Mouse (Mus musculus): ENCODE data around the gene Umodl1. TPM values are rescaled to one million over a fixed set of nuclear protein-coding genes. Genes with fewer than 3 reads are reported as not detected.
A peak's percentile ranks its signal among the peaks of the same experiment; 100 is the strongest.

Gene Umodl1
- polyA plus RNA-seq, 1 experiment: not detected

DNA sequence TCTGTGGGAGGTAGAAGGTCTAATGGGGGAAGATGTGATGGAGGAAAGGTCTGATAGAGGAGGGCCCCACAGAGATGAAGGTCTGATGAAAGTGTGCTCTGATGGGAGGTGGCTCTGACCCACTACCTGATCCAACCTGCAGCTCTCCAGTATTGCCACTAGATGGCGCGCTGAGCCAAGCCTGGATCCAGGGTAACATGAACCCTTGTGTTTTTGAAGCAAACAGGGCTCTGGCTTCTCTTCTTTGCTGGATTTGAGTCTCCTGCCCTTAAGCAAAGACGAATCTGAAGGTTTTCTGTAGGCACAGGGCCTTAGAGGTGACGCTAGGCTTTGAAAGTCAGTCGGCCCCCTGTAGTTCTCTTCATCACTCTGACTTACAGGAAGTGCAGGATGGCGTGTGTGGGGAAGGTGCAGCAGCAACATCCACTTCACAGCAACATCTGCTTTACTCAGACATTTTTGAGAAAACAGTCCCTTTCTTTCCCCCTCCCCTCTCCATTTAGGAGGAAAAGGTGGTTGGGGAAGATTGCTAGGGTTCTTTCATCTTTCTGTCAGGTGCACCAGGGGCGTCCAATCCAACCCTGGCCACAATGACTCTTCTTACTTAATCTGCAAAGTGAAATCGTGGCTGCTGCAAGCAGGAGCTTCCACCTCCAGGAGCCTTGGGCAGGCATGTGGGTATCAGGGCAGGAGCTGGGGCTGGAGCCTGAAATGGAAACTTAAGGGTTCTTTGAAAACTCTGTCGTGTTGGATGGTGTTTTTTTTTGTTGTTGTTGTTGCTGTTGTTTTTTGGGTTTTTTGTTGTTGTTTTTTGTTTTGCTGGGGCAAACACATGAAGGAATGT, 57.3 kb downstream of the Umodl1 start:
- Histone ChIP-seq H3ac (ENCODE audit: control insufficient read depth, insufficient read length, low read depth) (no peak overlapping the region), H3K4me3 (ENCODE audit: insufficient read depth, poor library complexity, severe bottlenecking) (no peak overlapping the region), H3K36me3 (ENCODE audit: control insufficient read depth, insufficient read depth) (no peaks in the 10 kb centered on the region), H3K79me2 (ENCODE audit: control insufficient read depth, insufficient read depth) (no peaks in the 10 kb centered on the region), H3K79me3 (ENCODE audit: low read depth) (no peaks in the 10 kb centered on the region), H3K27me3 (ENCODE audit: control insufficient read depth, insufficient read depth, insufficient read length) (no peaks in the 10 kb centered on the region)
- TF ChIP-seq MAX (IDR thresholded peaks at IDR 0.05) (no peak), CTCF (IDR thresholded peaks at IDR 0.05; ENCODE audit: control insufficient read depth, insufficient read depth, insufficient read length) (peak; percentile 77)

DNA sequence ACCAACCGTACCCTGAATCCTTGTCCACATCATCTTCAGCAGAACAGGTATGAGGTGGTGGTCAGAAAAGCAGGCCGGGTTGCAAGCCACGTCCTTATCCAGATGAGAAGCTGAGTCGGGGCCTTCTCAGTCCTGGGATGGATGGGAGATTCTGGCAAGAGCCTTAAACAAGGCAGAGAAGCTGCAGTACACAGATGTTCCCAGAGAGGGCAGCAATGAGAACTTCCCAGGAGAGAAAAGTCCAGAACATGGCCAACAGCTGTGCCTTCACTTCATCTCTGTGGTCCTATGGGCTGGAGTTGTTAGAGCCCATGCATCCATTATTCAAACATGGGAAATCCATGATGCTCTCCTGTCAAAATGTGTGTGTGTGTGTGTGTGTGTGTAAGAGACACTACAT, 63.8 kb downstream of the Umodl1 start:
- no peak overlapping the region for H3ac ChIP-seq (ENCODE audit: control insufficient read depth, insufficient read length, low read depth)
- no peaks in the 10 kb centered on the region for H3K27me3 ChIP-seq (ENCODE audit: control insufficient read depth, insufficient read depth, insufficient read length)
- TF ChIP-seq CEBPB (IDR thresholded peaks at IDR 0.05; ENCODE audit: low read depth) (no peak), MYOG (IDR thresholded peaks at IDR 0.05; ENCODE audit: control insufficient read depth, extremely low read depth, insufficient read length) (no peak), CTCF (IDR thresholded peaks at IDR 0.05; ENCODE audit: control insufficient read depth, insufficient read depth, insufficient read length) (no peak), MAX (IDR thresholded peaks at IDR 0.05) (no peak), MYOD1 (IDR thresholded peaks at IDR 0.05; ENCODE audit: control insufficient read depth, insufficient read length, low read depth) (no peak), USF1 (IDR thresholded peaks at IDR 0.05; ENCODE audit: low read depth) (no peak), FOSL1 (IDR thresholded peaks at IDR 0.05; ENCODE audit: insufficient read depth, low read length, poor library complexity, severe bottlenecking) (no peak)
- H3K4me3 ChIP-seq (ENCODE audit: insufficient read depth, poor library complexity, severe bottlenecking): no peak overlapping the region
- no peaks in the 10 kb centered on the region for H3K79me2 ChIP-seq (ENCODE audit: control insufficient read depth, insufficient read depth)
- H3K36me3 ChIP-seq (ENCODE audit: control insufficient read depth, insufficient read depth): no peaks in the 10 kb centered on the region
- H3K79me3 ChIP-seq (ENCODE audit: low read depth): no peaks in the 10 kb centered on the region

DNA sequence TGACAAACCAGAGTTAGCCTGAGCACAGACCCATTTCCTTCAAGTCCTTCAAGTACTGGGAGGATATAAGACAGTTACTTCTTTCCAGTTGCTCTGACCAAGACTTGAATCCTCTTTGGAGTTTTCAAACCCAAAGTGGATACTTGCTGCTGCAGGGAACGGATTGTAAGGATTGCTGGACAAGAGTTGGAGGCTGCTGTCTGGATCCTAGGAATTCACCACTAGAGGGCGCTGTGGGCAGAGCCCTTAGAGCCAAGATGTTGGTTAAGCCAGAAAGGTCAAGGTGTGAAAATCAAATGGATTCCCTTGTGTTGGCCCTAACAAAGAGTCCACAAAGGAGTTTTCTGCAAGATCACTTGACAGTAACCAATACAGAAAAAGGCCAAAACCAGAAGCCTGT, 65.1 kb downstream of the Umodl1 start:
- H3K79me3 ChIP-seq (ENCODE audit: low read depth): no peaks in the 10 kb centered on the region
- H3K36me3 ChIP-seq (ENCODE audit: control insufficient read depth, insufficient read depth): no peaks in the 10 kb centered on the region
- no peak for TF ChIP-seq USF1 (IDR thresholded peaks at IDR 0.05; ENCODE audit: low read depth)
- TF ChIP-seq FOSL1 (IDR thresholded peaks at IDR 0.05; ENCODE audit: insufficient read depth, low read length, poor library complexity, severe bottlenecking): no peak
- TF ChIP-seq MYOG (IDR thresholded peaks at IDR 0.05; ENCODE audit: control insufficient read depth, extremely low read depth, insufficient read length): no peak
- H3ac ChIP-seq (ENCODE audit: control insufficient read depth, insufficient read length, low read depth): no peak overlapping the region
- H3K27me3 ChIP-seq (ENCODE audit: control insufficient read depth, insufficient read depth, insufficient read length): no peaks in the 10 kb centered on the region
- no peak overlapping the region for H3K4me3 ChIP-seq (ENCODE audit: insufficient read depth, poor library complexity, severe bottlenecking)
- H3K79me2 ChIP-seq (ENCODE audit: control insufficient read depth, insufficient read depth): no peaks in the 10 kb centered on the region

DNA sequence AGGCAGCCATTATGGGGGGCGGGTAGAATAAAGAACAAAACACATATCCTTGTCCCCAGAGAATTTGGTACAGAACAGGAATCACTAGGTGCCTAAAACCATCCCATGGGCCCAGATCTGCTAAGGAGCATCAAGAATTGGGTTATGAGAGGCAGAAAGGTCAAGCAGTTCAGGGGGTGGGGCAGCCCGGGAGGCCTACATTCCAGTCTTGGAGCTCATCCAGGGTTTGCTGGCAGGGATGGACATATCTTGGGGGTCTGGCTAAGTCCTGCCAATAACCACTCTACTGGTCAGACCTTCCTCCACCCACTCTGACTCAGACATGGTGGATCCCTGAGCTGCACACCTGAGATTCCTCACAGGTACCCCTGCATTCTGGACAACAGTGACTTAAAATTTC, 65.6 kb downstream of the Umodl1 start:
- H3K79me2 ChIP-seq (ENCODE audit: control insufficient read depth, insufficient read depth): no peaks in the 10 kb centered on the region
- no peaks in the 10 kb centered on the region for H3K36me3 ChIP-seq (ENCODE audit: control insufficient read depth, insufficient read depth)
- no peak for TF ChIP-seq MYOG (IDR thresholded peaks at IDR 0.05; ENCODE audit: control insufficient read depth, extremely low read depth, insufficient read length)
- TF ChIP-seq CEBPB (IDR thresholded peaks at IDR 0.05; ENCODE audit: low read depth): no peak
- TF ChIP-seq USF1 (IDR thresholded peaks at IDR 0.05; ENCODE audit: low read depth): no peak
- no peak for TF ChIP-seq MYOD1 (IDR thresholded peaks at IDR 0.05; ENCODE audit: control insufficient read depth, insufficient read length, low read depth)
- TF ChIP-seq MAX (IDR thresholded peaks at IDR 0.05): no peak
- TF ChIP-seq FOSL1 (IDR thresholded peaks at IDR 0.05; ENCODE audit: insufficient read depth, low read length, poor library complexity, severe bottlenecking): no peak
- no peak for TF ChIP-seq CTCF (IDR thresholded peaks at IDR 0.05; ENCODE audit: control insufficient read depth, insufficient read depth, insufficient read length)
- no peaks in the 10 kb centered on the region for H3K79me3 ChIP-seq (ENCODE audit: low read depth)
- H3K4me3 ChIP-seq (ENCODE audit: insufficient read depth, poor library complexity, severe bottlenecking): no peak overlapping the region
- H3K27me3 ChIP-seq (ENCODE audit: control insufficient read depth, insufficient read depth, insufficient read length): no peaks in the 10 kb centered on the region
- no peak overlapping the region for H3ac ChIP-seq (ENCODE audit: control insufficient read depth, insufficient read length, low read depth)

DNA sequence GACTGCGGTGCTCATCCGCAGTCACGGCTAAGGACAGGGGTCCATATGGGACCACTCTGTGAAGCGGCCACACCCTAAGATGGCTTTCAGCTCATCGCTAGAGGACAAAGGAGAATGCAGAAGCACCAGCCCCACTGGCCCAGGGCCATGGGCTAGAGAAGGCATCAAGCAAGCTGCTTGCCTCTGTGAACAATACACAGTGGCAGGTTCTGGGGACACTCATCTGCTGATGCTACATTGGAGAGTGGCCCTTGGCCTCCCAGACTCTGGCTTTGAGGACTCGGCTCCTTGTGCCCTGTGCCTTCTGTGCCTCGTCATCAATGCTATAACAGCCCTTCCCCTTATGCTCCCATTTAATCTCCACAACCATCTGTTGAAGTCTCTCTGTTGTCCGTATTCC, 66.8 kb downstream of the Umodl1 start:
- H3K27me3 ChIP-seq (ENCODE audit: control insufficient read depth, insufficient read depth, insufficient read length): no peaks in the 10 kb centered on the region
- no peaks in the 10 kb centered on the region for H3K79me3 ChIP-seq (ENCODE audit: low read depth)
- H3K4me3 ChIP-seq (ENCODE audit: insufficient read depth, poor library complexity, severe bottlenecking): no peak overlapping the region
- TF ChIP-seq USF1 (IDR thresholded peaks at IDR 0.05; ENCODE audit: low read depth) (no peak), CTCF (IDR thresholded peaks at IDR 0.05; ENCODE audit: control insufficient read depth, insufficient read depth, insufficient read length) (no peak), MYOD1 (IDR thresholded peaks at IDR 0.05; ENCODE audit: control insufficient read depth, insufficient read length, low read depth) (no peak), MAX (IDR thresholded peaks at IDR 0.05) (no peak), CEBPB (IDR thresholded peaks at IDR 0.05; ENCODE audit: low read depth) (no peak), MYOG (IDR thresholded peaks at IDR 0.05; ENCODE audit: control insufficient read depth, extremely low read depth, insufficient read length) (no peak), FOSL1 (IDR thresholded peaks at IDR 0.05; ENCODE audit: insufficient read depth, low read length, poor library complexity, severe bottlenecking) (no peak)
- H3K79me2 ChIP-seq (ENCODE audit: control insufficient read depth, insufficient read depth): no peaks in the 10 kb centered on the region
- H3ac ChIP-seq (ENCODE audit: control insufficient read depth, insufficient read length, low read depth): no peak overlapping the region
- no peaks in the 10 kb centered on the region for H3K36me3 ChIP-seq (ENCODE audit: control insufficient read depth, insufficient read depth)

Data from C2C12 (cell line).